Mouse (Mus musculus): ENCODE measurements around the gene Ifitm10.
A peak's percentile ranks its signal among the peaks of the same experiment; 100 is the strongest.
"Not testable (repeated sequence)": the region's sequence is repeated elsewhere in the genome, so short reads cannot be mapped to it uniquely, and the experiment has no call there.

- not testable (repeated sequence) for TF ChIP-seq POLR2A (IDR thresholded peaks at IDR 0.05; ENCODE audit: low read depth, low read length)
- TF ChIP-seq CTCF (IDR thresholded peaks at IDR 0.05; ENCODE audit: extremely low read depth, insufficient read depth, insufficient read length, insufficient replicate concordance): peak; percentile 40; the same call in 1 of the 2 replicates
Measured at GRCm38 (mm10) chr7:142293851-142294250, 79.7 kb downstream of the Ifitm10 start.

All from spleen, adult 2 months (tissue).